Mouse (Mus musculus): ENCODE data around the gene Mad2l2.

- TF ChIP-seq POLR2A (IDR thresholded peaks at IDR 0.05; ENCODE audit: low read depth, low read length) (no peak), CTCF (IDR thresholded peaks at IDR 0.05; ENCODE audit: extremely low read depth, insufficient read length, insufficient replicate concordance, low read depth, low read length) (no peak)
These were observed 603 bp downstream of the Mad2l2 start, which contains the start of gene Draxin for GRCm38 (mm10) chr4:148130561-148131413.
